Mouse (Mus musculus) thymus, adult 2 months (tissue): ENCODE data around the gene Vcp.

Source experiments
- CTCF ChIP-seq: fragments of 200-500 bp; IDR thresholded peaks from 2 replicates; pipeline ENCODE4 v1.5.1; 2012; ENCODE audit warnings: mild to moderate bottlenecking, control low read depth, low read length, moderate library complexity, borderline replicate concordance; ENCODE audit not compliant: control insufficient read depth, poor library complexity, insufficient read depth; ENCODE audit errors: extremely low read depth
- POLR2A ChIP-seq: fragments of 200-500 bp; IDR thresholded peaks from 2 replicates; pipeline ENCODE4 v1.6.1; 2012; ENCODE audit warnings: mild to moderate bottlenecking, low read length, control low read depth, moderate library complexity; ENCODE audit not compliant: control insufficient read depth, poor library complexity, insufficient read depth; ENCODE audit errors: extremely low read depth

GRCm38 (mm10) chr4:43005765-43006164 is 5.5 kb upstream of the Vcp start:
- TF ChIP-seq CTCF (no peak), POLR2A (no peak)
